Mouse (Mus musculus) lung, postnatal 10 days (tissue): ENCODE measurements around the gene Ppa1.

Experiments used
- DNase-seq: peaks from one replicate; pipeline ENCODE4 v3.0.0; 2021

Ppa1 gene

DNA sequence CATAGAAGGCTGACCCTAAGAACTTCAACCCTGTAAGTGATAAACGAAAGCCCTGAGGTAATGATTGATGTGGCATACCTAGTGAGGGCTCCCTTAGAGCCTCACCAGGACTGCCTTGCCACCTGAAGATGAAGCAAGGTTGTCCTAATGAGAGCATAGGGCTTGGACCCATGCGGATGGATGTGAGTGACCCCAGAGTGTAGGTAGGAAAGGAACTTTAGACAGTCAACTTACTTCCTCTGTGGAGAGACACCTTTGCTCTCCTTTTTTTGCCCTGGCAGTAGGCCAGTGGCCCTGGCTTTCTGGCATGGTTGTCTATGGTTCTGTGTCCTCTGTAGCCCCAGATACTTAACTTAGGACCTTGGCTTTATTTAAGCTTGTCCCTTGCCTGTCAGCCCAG lies 48.7 kb downstream of the Ppa1 start:
- DNase-seq: no peak

DNA sequence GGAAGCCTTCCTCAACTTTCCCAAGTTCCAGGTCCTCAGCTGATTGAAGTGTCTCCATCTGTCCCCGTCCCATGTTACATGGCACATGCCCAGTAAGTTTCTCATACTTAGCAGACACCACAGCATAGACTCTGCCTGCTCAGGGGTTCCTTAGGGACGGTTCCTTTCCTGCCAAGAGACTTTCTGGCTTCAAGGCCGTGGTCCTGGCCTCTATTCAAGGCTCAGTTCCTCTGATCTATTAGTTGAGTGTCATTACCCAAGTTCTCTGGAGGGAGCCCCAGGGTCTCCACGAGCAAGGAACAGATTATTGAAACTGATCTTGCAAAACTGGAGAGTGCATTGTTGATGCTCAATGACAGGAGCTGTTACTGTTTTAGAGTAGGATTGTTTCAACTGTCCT lies 56.3 kb downstream of the Ppa1 start:
- no peak for DNase-seq

DNA sequence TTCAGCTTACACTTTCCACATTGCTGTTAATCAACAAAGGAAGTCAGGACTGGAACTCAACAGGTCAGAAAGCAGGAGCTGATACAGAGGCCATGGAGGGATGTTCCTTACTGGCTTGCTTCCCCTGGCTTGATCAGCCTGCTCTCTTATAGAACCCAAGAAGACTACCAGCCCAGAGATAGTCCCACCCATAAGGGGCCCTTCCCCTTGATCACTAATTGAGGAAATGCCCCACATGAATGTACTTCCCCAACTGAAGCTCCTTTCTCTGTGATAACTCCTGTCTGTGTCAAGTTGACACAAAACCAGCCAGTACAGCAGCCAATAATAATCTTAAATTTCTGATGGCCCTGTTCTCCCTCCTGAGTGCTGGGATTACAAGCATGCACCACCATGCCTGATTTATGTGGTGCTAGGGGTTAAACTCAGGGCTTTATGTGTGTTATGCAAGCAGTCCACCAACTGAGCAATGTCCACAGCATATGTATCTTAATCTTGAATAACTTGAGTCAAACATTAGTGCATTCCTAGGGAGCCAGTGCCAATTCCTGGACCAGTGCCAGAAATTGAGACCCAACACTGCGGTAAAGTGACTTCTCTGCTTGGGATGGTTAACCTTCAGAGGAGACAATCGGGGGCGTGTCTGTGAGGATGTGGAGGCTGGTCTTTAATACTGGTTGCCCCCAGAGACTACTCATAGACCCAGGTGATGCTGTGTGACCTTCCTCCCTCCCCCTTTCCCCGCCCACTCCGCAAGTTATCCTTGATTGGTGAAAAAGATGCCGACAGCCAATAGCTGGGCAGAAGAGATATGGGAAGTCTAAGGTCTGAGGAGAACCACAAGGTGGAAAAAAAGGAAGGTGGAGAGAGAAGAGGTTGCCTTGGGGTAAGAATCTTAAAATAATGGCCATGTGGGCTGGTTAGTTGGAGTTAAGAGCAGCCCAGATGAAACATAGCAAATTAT lies 58.3 kb downstream of the Ppa1 start:
- peak; percentile 13 for DNase-seq

DNA sequence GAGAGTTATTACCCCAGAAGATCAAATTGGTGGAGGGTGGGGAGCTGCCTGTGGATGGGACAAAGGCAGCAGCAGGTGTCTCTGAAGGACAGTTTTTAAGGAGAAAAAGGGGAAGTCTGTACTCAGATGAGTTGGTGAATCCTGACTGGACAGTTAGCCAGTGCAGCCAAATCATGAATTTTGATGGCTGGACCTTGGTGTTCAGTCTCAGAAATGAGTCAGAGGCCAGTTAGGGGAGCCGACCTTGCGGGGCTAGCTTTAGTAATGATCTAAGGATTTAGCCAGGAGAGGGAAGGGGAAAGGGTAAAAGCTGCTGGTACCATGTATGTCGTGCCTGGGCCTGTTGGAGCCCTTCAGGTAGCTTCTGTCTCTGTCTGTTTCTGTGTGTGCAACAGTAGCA lies 65.2 kb downstream of the Ppa1 start:
- no peak for DNase-seq

DNA sequence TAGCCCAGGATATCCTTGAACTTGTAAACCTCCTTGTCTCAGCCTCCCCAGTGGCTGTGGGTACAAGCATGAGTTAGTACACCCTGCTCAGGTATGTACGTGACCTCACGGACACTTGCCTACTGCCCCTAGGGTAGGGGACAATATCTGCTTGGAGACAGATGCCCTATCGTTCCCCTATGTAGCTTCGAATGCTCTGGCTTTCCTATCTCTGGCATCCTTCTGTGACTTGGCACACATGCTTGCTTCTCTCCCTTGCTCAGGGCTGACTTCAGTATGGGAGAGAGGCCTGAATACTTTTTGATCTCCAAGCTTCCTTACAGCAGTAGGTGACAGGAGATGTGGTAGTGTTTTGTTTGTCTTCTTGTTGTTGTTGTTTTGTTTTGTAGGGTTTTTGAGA lies 65.8 kb downstream of the Ppa1 start:
- no peak for DNase-seq

DNA sequence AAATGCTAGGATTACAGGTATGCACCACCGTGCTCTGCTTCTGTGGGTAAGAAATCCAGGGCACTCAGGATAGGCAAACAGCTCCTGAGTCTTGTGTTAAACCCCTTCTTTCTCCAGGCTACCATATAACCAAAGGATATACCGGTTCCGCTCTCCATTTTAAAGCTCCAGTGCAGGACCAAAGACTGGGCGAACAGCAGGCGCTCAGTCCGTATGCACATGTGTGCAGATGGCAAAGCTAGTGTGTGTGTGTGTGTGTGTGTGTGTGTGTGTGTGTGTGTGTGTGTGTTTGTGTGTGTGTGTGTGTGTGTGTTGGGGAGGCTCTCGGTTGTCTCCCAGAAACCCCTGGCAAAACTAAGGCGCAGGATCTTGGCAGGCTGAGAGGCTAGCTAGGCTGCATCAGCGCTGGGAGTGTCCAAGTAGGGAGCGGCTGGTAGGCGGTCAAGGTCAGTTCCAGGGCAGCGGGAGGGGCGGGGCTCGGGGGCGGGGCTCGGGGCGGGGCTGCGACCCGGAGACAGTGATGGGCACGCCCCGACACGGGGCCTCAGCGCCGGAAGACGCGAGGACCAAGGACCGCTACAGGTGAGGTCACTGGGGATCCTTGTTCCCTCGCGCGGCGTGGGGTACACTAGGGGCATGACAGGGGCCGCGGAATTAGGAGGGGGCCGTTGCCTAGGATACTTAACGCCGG lies 66.6 kb downstream of the Ppa1 start, which contains the start of gene Aifm2:
Aifm2 (plus strand) TSS at position 493 of the 691 bp plus-strand sequence.
- DNase-seq: peak; percentile 84

DNA sequence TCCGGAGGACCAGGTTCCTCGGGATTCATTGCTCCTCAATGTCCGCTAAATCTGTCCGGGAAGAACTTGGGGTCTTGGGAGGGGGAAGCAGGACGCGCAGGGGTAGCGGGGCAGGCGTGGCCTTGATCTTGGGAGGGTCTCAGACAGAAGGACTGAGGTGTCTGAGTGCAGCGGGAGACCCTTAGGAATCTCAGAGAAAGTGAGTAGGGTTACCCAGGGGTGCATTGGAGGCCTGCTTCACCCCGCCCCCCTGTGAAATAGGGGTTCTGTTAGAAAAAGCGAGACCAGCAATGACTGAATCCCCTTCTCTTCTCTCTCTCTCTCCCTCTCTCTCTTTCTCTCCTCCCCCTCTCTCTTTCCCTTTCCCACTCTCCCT lies 67.1 kb downstream of the Ppa1 start:
- DNase-seq: no peak

DNA sequence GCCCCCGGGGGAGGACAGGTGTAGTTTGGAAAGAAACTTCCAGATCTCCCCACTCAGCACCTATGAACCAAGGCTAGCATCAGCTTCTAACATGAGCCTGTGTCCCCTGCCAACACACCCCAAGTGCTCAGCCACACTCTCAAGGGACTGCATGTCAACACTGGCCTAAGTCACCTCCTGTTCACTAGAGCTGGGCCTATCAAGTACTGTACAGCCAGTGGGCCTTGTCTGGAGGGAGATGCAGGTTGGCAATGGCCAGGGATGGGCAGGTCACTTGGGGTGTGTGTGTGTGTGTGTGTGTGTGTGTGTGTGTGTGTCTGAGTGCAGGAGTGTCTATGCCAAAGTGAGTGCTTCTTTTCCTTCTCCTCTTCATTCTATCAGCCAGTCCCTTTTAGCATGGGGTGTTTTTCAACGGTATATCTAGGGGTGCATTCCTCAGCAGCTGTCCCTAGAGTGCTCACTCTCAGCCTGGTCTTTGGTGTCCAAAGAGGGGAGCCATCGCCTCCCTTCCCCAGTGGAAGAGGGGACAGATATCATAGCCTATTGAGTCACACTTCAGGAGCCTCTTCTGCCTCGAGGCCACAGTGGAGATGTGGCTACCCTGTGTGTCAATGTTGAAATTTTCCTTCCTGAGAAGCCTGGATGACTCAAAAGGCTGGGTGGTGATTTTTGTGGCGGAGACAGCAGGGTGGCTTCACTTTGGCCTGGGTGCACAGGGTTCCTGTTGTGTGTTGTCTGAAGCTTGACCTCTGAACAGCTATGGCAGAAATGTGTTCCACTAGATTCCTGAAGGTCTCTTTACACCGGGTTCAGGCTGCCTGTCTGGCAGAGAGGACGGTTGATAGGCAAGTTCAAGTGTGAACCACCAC lies 67.9 kb downstream of the Ppa1 start:
- no peak for DNase-seq

DNA sequence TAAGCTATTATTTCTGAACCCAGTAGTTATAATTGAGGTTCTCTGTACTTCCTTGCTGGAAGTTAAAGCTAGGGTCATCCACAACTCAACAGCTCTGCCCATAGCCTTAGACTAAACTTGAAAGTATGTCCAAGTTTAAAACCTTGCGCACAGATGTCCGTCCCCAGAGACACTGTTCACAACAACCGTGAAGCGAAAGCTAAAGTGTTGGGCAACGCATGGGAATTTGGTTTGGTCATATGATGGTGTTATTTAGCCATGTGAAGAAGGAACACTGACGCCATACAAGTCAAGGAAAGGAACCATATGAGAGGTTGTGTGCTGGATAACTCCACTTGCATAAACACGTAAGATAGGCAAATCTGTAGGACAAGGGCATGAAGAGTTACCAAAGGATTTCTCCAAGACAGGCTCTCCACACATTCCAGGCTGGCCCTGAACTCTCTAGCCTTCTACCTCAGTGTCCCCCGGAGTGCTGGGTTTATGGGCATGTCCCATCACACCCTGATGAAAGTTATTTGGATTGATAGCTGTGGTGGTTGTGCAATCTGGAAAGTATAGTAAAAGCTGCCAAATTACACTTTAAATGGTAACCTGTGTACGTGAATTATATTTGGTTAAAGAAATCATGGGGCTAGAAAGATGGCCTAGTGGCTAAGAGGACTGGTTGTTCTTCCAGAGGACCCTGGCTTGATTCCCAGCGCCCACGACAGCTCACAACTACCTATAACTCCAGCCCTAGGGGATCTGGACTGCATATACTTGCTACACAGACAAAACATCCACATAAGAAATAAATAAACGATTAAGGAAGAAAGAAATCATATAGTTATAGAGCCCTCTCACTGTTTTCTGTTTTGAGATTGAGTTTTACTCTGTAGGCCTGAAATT lies 69.3 kb downstream of the Ppa1 start:
- no peak for DNase-seq

DNA sequence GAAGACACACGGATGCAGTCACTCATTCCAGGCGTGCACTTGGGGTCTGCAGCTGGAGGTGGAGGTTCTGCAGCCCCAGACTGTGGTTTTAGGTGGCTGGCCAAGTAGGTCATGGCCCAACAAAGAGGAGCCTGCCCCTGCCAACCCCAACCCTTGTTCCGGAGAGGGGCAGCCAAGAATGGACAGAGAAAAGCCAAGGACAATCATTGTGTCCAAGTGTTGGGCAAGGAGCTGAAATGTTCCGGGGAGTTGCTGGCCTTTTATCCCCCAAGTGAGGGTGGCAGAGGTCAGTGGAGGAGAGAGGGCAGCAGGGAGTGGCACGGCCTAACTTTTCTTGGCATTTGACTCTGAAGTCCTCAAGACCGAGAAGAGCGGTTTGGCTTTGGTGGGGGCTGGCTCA lies 72.0 kb downstream of the Ppa1 start:
- DNase-seq: no peak

DNA sequence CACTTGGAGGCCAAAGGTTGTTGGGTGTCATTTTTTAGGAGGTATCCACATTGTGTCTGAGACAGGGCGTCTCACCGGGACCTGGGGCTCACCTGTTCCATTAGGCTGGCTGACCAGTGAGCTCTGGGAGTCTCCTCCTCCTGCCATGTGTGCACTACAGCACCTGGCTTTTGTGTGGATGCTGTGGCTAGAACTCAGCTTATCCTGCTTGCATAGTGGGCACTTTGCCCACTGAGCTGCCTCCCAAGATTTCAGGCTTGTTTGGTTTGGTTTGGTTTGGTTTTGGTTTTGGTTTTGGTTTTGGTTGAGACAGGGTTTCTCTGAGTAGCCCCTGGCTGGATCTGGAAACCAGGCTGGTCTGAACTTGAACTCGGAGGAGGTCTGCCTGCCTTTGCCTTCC lies 73.9 kb downstream of the Ppa1 start:
- no peak for DNase-seq

DNA sequence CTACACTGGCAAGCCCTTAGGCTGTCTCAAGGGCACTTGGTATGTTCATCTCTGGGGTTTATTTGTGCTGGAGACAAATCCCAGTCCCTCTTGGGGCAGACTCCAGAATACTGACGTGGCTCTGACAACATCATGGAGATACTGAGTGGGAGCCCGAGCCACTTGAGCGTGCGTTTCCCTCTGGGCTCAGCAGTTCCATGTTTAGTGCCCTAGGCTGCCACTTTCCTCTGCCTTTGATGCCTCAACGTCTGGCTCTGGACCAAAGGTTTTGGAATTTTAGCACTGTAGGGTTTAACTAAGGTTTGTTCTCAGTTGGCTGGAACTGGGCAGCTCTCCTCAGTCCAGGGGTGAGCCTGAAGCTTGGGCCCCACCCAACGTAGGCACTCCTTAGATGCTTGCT lies 74.9 kb downstream of the Ppa1 start:
- no peak for DNase-seq
